9 mouse cellular contexts compared by ENCODE assay signal in genomic region chr12:111663228-111664143, GRCm38 (mm10). TPM values are rescaled to one million over a fixed set of nuclear protein-coding genes. Genes with fewer than 3 reads are reported as not detected.
DNase-seq lines count a peak whose midpoint lies in the region; ATAC-seq and TF ChIP-seq lines count a peak whose summit lies in the region.
"Had no signal": no experiment of that assay in that cellular context is flagged by ENCODE, and none has a peak within 500 bp of the region (broad histone marks: within the 10 kb centered on the region; RNA-seq: fewer than 3 reads in every experiment).

No protein-coding gene starts in this region.

- H3K27ac ChIP-seq in heart, adult 2 months: peak overlapping the region; percentile 21
- H3K27ac ChIP-seq in lung, embryonic 15.5 days: peak overlapping the region; percentile 96
- H3K27ac ChIP-seq in MEL (ENCODE audit: control insufficient read depth, low read depth, low read length): no peak overlapping the region
- H3K27ac ChIP-seq in limb, embryonic 10.5 days: peak overlapping the region; percentile 50; the same call in 1 of the 2 replicates
- H3K27ac ChIP-seq in cerebellum, adult 2 months (ENCODE audit: insufficient read depth, low read length): no peak overlapping the region
- H3K27ac ChIP-seq: liver, embryonic 15.5 days had no signal

- H3K4me2 ChIP-seq in lung, embryonic 15.5 days: peak overlapping the region; percentile 41
- H3K4me2 ChIP-seq: liver, embryonic 15.5 days had no signal

- no peak for TF ChIP-seq CTCF in heart, adult 2 months (IDR thresholded peaks at IDR 0.05)
- no peak for TF ChIP-seq CTCF in MEL (IDR thresholded peaks at IDR 0.05 in 2 of 3, conservative IDR thresholded peaks at IDR 0.05 in 1 of 3; ENCODE audit: control insufficient read depth in 1 of 3, insufficient read depth in 1 of 3, low read depth in 2 of 3, low read length in 3 of 3, poor library complexity in 1 of 3, severe bottlenecking in 1 of 3)
- no peak for TF ChIP-seq CTCF in cerebellum, adult 2 months (IDR thresholded peaks at IDR 0.05; ENCODE audit: borderline replicate concordance, insufficient read depth, low read depth, low read length)

- H3K4me1 ChIP-seq in heart, adult 2 months (ENCODE audit: control insufficient read depth, insufficient read depth, low read length): peaks cover 2% of the 10 kb centered on the region; the same call in 1 of the 2 replicates
- H3K4me1 ChIP-seq in lung, embryonic 15.5 days: peaks cover 30% of the 10 kb centered on the region
- peaks cover 0 to 5% of the 10 kb centered on the region in 2 experiments; a peak in 2 of 4 replicates for H3K4me1 ChIP-seq in MEL (ENCODE audit: control insufficient read depth in 1 of 2, insufficient read depth in 2 of 2, low read length in 2 of 2)
- peaks cover 14% of the 10 kb centered on the region for H3K4me1 ChIP-seq in limb, embryonic 10.5 days
- H3K4me1 ChIP-seq in cerebellum, adult 2 months (ENCODE audit: control insufficient read depth, insufficient read depth, low read length): peaks cover 3% of the 10 kb centered on the region

- WGBS in heart, adult 2 months: 53% methylated on average over 17 of the region's 17 CpGs
- WGBS in lung, embryonic 15.5 days: 30% methylated on average over 17 of the region's 17 CpGs
- WGBS in limb, embryonic 10.5 days: 77% methylated on average over 17 of the region's 17 CpGs
- WGBS in cerebellum, adult 2 months: 51% methylated on average over 17 of the region's 17 CpGs

- TF ChIP-seq RAD21 in MEL (IDR thresholded peaks at IDR 0.05; ENCODE audit: low read depth, low read length): no peak

- no peak; the same call in 1 of the 2 replicates for ATAC-seq in lung, embryonic 15.5 days (ENCODE audit: borderline replicate concordance, extremely low read depth, low FRiP score, low TSS enrichment)

- intact Hi-C loops in heart, adult 2 months (cut with DNase I): no loop called here

- peak in 1 of 2 experiments; percentile 24 for DNase-seq in heart, adult 2 months
- DNase-seq in heart, adult 18-20 months: no peak
- no peak for DNase-seq in lung, postnatal 14 days
- DNase-seq in MEL (ENCODE audit: low read depth, low spot score): no peak
- DNase-seq in limb, embryonic 10.5 days (ENCODE audit: low spot score): no peak
- no peak for DNase-seq in cerebellum, adult 2 months
- DNase-seq in spleen, adult 18-20 months: no peak

- H3K27me3 ChIP-seq in heart, adult 2 months (ENCODE audit: control insufficient read depth, insufficient read depth, low read length): no peaks in the 10 kb centered on the region
- no peaks in the 10 kb centered on the region for H3K27me3 ChIP-seq in lung, embryonic 15.5 days
- H3K27me3 ChIP-seq in MEL (ENCODE audit: control insufficient read depth in 1 of 2, insufficient read depth in 2 of 2, low read length in 2 of 2): no peaks in the 10 kb centered on the region
- peaks cover under 1% of the 10 kb centered on the region; the same call in 1 of the 2 replicates for H3K27me3 ChIP-seq in limb, embryonic 10.5 days (ENCODE audit: low read depth, poor library complexity, severe bottlenecking)
- no peaks in the 10 kb centered on the region for H3K27me3 ChIP-seq in cerebellum, adult 2 months (ENCODE audit: control insufficient read depth, insufficient read depth, low read length)

- H3K36me3 ChIP-seq in heart, adult 2 months (ENCODE audit: control insufficient read depth, insufficient read depth, low read length): no peaks in the 10 kb centered on the region
- peaks cover 7% of the 10 kb centered on the region for H3K36me3 ChIP-seq in lung, embryonic 15.5 days
- H3K36me3 ChIP-seq in MEL (ENCODE audit: control insufficient read depth in 1 of 2, insufficient read depth in 2 of 2, low read length in 2 of 2): peaks cover 0 to 6% of the 10 kb centered on the region in 2 experiments; a peak in 2 of 4 replicates
- H3K36me3 ChIP-seq in limb, embryonic 10.5 days: peaks cover 42% of the 10 kb centered on the region

- no peak for TF ChIP-seq POLR2A in heart, adult 2 months (IDR thresholded peaks at IDR 0.05; ENCODE audit: insufficient read depth, low read depth, low read length)
- no peak for TF ChIP-seq POLR2A in MEL (IDR thresholded peaks at IDR 0.05; ENCODE audit: control insufficient read depth in 1 of 2, insufficient read depth in 1 of 2, low read depth in 1 of 2, low read length in 2 of 2, poor library complexity in 1 of 2)
- TF ChIP-seq POLR2A in cerebellum, adult 2 months (IDR thresholded peaks at IDR 0.05; ENCODE audit: borderline replicate concordance, insufficient read depth, low read length): no peak

- no peak overlapping the region for H3K9ac ChIP-seq in heart, adult 2 months (ENCODE audit: low read depth, low read length)
- H3K9ac ChIP-seq in lung, embryonic 15.5 days: no peak overlapping the region
- H3K9ac ChIP-seq in MEL (ENCODE audit: control insufficient read depth, low read depth, low read length, poor library complexity, severe bottlenecking): no peak overlapping the region
- H3K9ac ChIP-seq: liver, embryonic 15.5 days had no signal

- no peaks in the 10 kb centered on the region for H3K79me2 ChIP-seq in heart, adult 2 months (replicated peaks; ENCODE audit: control insufficient read depth, insufficient read depth, low read length)
- no peaks in the 10 kb centered on the region; the same call in 1 of the 2 replicates for H3K79me2 ChIP-seq in MEL (ENCODE audit: control insufficient read depth, insufficient read depth, low read length, poor library complexity)

- H3K4me3 ChIP-seq in heart, adult 2 months: no peak overlapping the region
- no peak overlapping the region for H3K4me3 ChIP-seq in lung, embryonic 15.5 days
- H3K4me3 ChIP-seq in MEL (ENCODE audit: control insufficient read depth in 1 of 2, insufficient read depth in 1 of 2, low read depth in 2 of 2, low read length in 2 of 2): no peak overlapping the region
- no peak overlapping the region for H3K4me3 ChIP-seq in limb, embryonic 10.5 days
- no peak overlapping the region for H3K4me3 ChIP-seq in cerebellum, adult 2 months (replicated peaks; ENCODE audit: insufficient read depth, low read depth, low read length)
- H3K4me3 ChIP-seq: liver, embryonic 15.5 days had no signal

- no peak for TF ChIP-seq EP300 in heart, adult 2 months (IDR thresholded peaks at IDR 0.05; ENCODE audit: insufficient read depth, low read depth, low read length)
- no peak for TF ChIP-seq EP300 in MEL (IDR thresholded peaks at IDR 0.05; ENCODE audit: low read depth in 1 of 2, low read length in 2 of 2)

- H3K9me3 ChIP-seq in lung, embryonic 15.5 days: no peaks in the 10 kb centered on the region
- H3K9me3 ChIP-seq in MEL (replicated peaks; ENCODE audit: insufficient read depth, low read length): no peaks in the 10 kb centered on the region
- H3K9me3 ChIP-seq in limb, embryonic 10.5 days (replicated peaks): no peaks in the 10 kb centered on the region
- H3K9me3 ChIP-seq: liver, embryonic 15.5 days had no signal

TF ChIP-seq in MEL, 35 proteins besides CTCF, POLR2A, EP300 and RAD21 (continues in another document):
- TF ChIP-seq POLR2AphosphoS2 (IDR thresholded peaks at IDR 0.05; ENCODE audit: low read length): no peak
- no peak for TF ChIP-seq SIN3A (IDR thresholded peaks at IDR 0.05; ENCODE audit: low read length)
- no peak for TF ChIP-seq MAFK (IDR thresholded peaks at IDR 0.05; ENCODE audit: borderline replicate concordance, low read depth, low read length)
- TF ChIP-seq TBP (IDR thresholded peaks at IDR 0.05; ENCODE audit: low read depth, low read length): no peak
- no peak for TF ChIP-seq MAZ (IDR thresholded peaks at IDR 0.05; ENCODE audit: low read depth, low read length)

RNA-seq across cellular contexts. Expression of gene Ckb, which starts 8.7 kb away (rescaled TPM):
- total RNA-seq in heart, adult 2 months (2021): 10 to 100 TPM; 65.3 to 81.4 TPM
- 115 and 120 TPM in 2 replicates for polyA plus RNA-seq in heart, adult 2 months (2012; rRNA removed)
- total RNA-seq in heart, adult 18-20 months (2021): 10 to 100 TPM; 67.8 to 74.5 TPM
- polyA plus RNA-seq in lung, embryonic 15.5 days (2015; fragmentation: Nextera tagmentation; extraction: Ambion mirVana): 252 and 268 TPM in 2 replicates
- not detected in 2 replicates for total RNA-seq in MEL (2012; rRNA removed)
- polyA plus RNA-seq in MEL (2012; ENCODE audit: insufficient read depth in 1 of 2, insufficient read length in 2 of 2, low read depth in 1 of 2, low replicate concordance in 2 of 2, missing spikeins in 1 of 2): under 1 TPM in 1 of 2 experiments, not detected in 1; 0.08 TPM
- 46.5 and 55.9 TPM in 2 replicates for polyA plus RNA-seq in limb, embryonic 10.5 days (2016; fragmentation: Nextera tagmentation; extraction: Ambion mirVana)
- polyA plus RNA-seq in cerebellum, adult 2 months (2012; rRNA removed): 5,042 and 5,433 TPM in 2 replicates

RNA-seq across cellular contexts. Expression of gene Trmt61a, which starts 14.4 kb away (rescaled TPM):
- total RNA-seq in heart, adult 2 months (2021): 1 to 10 TPM; 4.5 to 5.4 TPM
- polyA plus RNA-seq in heart, adult 2 months (2012; rRNA removed): 7.6 and 11.8 TPM in 2 replicates
- 1 to 10 TPM; 5.8 to 6.5 TPM for total RNA-seq in heart, adult 18-20 months (2021)
- polyA plus RNA-seq in lung, embryonic 15.5 days (2015; fragmentation: Nextera tagmentation; extraction: Ambion mirVana): 11.1 and 13.7 TPM in 2 replicates
- 53.9 and 77.5 TPM in 2 replicates for total RNA-seq in MEL (2012; rRNA removed)
- 10 to 100 TPM in 1 of 2 experiments, not detected in 1; 41.4 TPM for polyA plus RNA-seq in MEL (2012; ENCODE audit: insufficient read depth in 1 of 2, insufficient read length in 2 of 2, low read depth in 1 of 2, low replicate concordance in 2 of 2, missing spikeins in 1 of 2)
- 18.2 and 21.0 TPM in 2 replicates for polyA plus RNA-seq in limb, embryonic 10.5 days (2016; fragmentation: Nextera tagmentation; extraction: Ambion mirVana)
- 14.2 and 14.4 TPM in 2 replicates for polyA plus RNA-seq in cerebellum, adult 2 months (2012; rRNA removed)

RNA-seq across cellular contexts. Expression of gene Bag5, which starts 49.6 kb away (rescaled TPM):
- total RNA-seq in heart, adult 2 months (2021): 10 to 100 TPM; 18.8 to 22.8 TPM
- 9.8 and 15.9 TPM in 2 replicates for polyA plus RNA-seq in heart, adult 2 months (2012; rRNA removed)
- 10 to 100 TPM; 19.7 to 26.3 TPM for total RNA-seq in heart, adult 18-20 months (2021)
- 49.4 and 52.2 TPM in 2 replicates for polyA plus RNA-seq in lung, embryonic 15.5 days (2015; fragmentation: Nextera tagmentation; extraction: Ambion mirVana)
- 33.3 and 38.0 TPM in 2 replicates for total RNA-seq in MEL (2012; rRNA removed)
- 10 to 100 TPM in 1 of 2 experiments, not detected in 1; 24.0 TPM for polyA plus RNA-seq in MEL (2012; ENCODE audit: insufficient read depth in 1 of 2, insufficient read length in 2 of 2, low read depth in 1 of 2, low replicate concordance in 2 of 2, missing spikeins in 1 of 2)
- polyA plus RNA-seq in limb, embryonic 10.5 days (2016; fragmentation: Nextera tagmentation; extraction: Ambion mirVana): 52.6 and 52.9 TPM in 2 replicates
- polyA plus RNA-seq in cerebellum, adult 2 months (2012; rRNA removed): 52.7 and 54.4 TPM in 2 replicates

RNA-seq across cellular contexts. Expression of gene Apopt1, which starts 49.6 kb away (rescaled TPM):
- total RNA-seq in heart, adult 2 months (2021): 10 to 100 TPM; 32.0 to 36.3 TPM
- 31.4 and 31.7 TPM in 2 replicates for polyA plus RNA-seq in heart, adult 2 months (2012; rRNA removed)
- 10 to 100 TPM; 33.9 to 36.8 TPM for total RNA-seq in heart, adult 18-20 months (2021)
- polyA plus RNA-seq in lung, embryonic 15.5 days (2015; fragmentation: Nextera tagmentation; extraction: Ambion mirVana): 43.7 and 47.9 TPM in 2 replicates
- total RNA-seq in MEL (2012; rRNA removed): 19.3 and 25.7 TPM in 2 replicates
- polyA plus RNA-seq in MEL (2012; ENCODE audit: insufficient read depth in 1 of 2, insufficient read length in 2 of 2, low read depth in 1 of 2, low replicate concordance in 2 of 2, missing spikeins in 1 of 2): 10 to 100 TPM in 1 of 2 experiments, not detected in 1; 46.5 TPM
- 57.4 and 64.8 TPM in 2 replicates for polyA plus RNA-seq in limb, embryonic 10.5 days (2016; fragmentation: Nextera tagmentation; extraction: Ambion mirVana)
- 46.8 and 49.8 TPM in 2 replicates for polyA plus RNA-seq in cerebellum, adult 2 months (2012; rRNA removed)

Comparison
In these comparisons a context has a peak if more than half of its experiments do, and no peak if none do; other contexts are left out.
1. H3K27ac ChIP-seq: peak in heart, adult 2 months (single experiment), lung, embryonic 15.5 days (single experiment) and limb, embryonic 10.5 days (single experiment); none in MEL (single experiment) and cerebellum, adult 2 months (single experiment).
2. RNA of gene Ckb, which starts 8.7 kb away (polyA plus RNA-seq): 5,042 to 5,433 TPM in cerebellum, adult 2 months, 252 to 268 TPM in lung, embryonic 15.5 days, 115 to 120 TPM in heart, adult 2 months and 46.5 to 55.9 TPM in limb, embryonic 10.5 days; 0.08 TPM in MEL; every median in the first group is over 10 times any median in the second.